Mouse (Mus musculus) liver, embryonic 15.5 days (tissue): ENCODE data around the gene Plcb1. TPM values are rescaled to one million over a fixed set of nuclear protein-coding genes. Genes with fewer than 3 reads are reported as not detected.
A peak's percentile ranks its signal among the peaks of the same experiment; 100 is the strongest.

Source experiments
- ATAC-seq: fragments of 200-750 bp; cut with Nextera tagmentation; 2 replicates; pipeline ENCODE4 v1.8.0; 2017; ENCODE audit warnings: moderate number of reproducible peaks, mild to moderate bottlenecking, moderate library complexity; ENCODE audit not compliant: insufficient read depth
- H3K27ac ChIP-seq: fragments of 300-500 bp; sonication (generic); replicated peaks from 2 replicates; pipeline ENCODE4 v1.5.1; 2015; ENCODE audit warnings: mild to moderate bottlenecking, inconsistent platforms
- H3K27me3 ChIP-seq: fragments of 300-500 bp; sonication (generic); 2 replicates; pipeline ENCODE4 v1.6.1; 2015; ENCODE audit warnings: mild to moderate bottlenecking, inconsistent platforms
- H3K36me3 ChIP-seq: fragments of 300-500 bp; sonication (generic); replicated peaks from 2 replicates; pipeline ENCODE4 v1.6.1; 2015; ENCODE audit warnings: moderate library complexity, mild to moderate bottlenecking, inconsistent platforms
- H3K4me1 ChIP-seq: fragments of 300-500 bp; sonication (generic); replicated peaks from 2 replicates; pipeline ENCODE4 v1.6.1; 2015; ENCODE audit warnings: inconsistent platforms
- H3K4me2 ChIP-seq: fragments of 300-500 bp; sonication (generic); 2 replicates; pipeline ENCODE4 v1.6.1; 2015; ENCODE audit warnings: moderate library complexity, mild to moderate bottlenecking, inconsistent platforms
- H3K4me3 ChIP-seq: fragments of 300-500 bp; sonication (generic); replicated peaks from 2 replicates; pipeline ENCODE4 v1.5.1; 2015; ENCODE audit warnings: mild to moderate bottlenecking, inconsistent platforms
- H3K9ac ChIP-seq: fragments of 300-500 bp; sonication (generic); 2 replicates; pipeline ENCODE4 v1.6.1; 2015; ENCODE audit warnings: moderate library complexity, mild to moderate bottlenecking, inconsistent platforms
- H3K9me3 ChIP-seq: fragments of 300-500 bp; sonication (generic); replicated peaks from 2 replicates; pipeline ENCODE4 v1.6.1; 2016; ENCODE audit warnings: inconsistent platforms
- WGBS: fragments of 180-500 bp; shearing (Covaris S2); methylation state at CpG from one replicate; pipeline ENCODE4 v1.1.7; 2015; ENCODE audit warnings: mixed read lengths; ENCODE audit not compliant: insufficient replicate concordance; 5-methylcytosine and 5-hydroxymethylcytosine counted together
- polyA plus RNA-seq: library from polyadenylated mRNA; unstranded; fragments of >200 nt; fragmentation: Nextera tagmentation; extraction: Ambion mirVana; gene quantifications from 2 replicates; pipeline ENCODE4 v1.2.1, GENCODE M21; 2015

Plcb1 gene
- polyA plus RNA-seq, 1 experiment from 2014 or later, result 3.3 TPM

DNA sequence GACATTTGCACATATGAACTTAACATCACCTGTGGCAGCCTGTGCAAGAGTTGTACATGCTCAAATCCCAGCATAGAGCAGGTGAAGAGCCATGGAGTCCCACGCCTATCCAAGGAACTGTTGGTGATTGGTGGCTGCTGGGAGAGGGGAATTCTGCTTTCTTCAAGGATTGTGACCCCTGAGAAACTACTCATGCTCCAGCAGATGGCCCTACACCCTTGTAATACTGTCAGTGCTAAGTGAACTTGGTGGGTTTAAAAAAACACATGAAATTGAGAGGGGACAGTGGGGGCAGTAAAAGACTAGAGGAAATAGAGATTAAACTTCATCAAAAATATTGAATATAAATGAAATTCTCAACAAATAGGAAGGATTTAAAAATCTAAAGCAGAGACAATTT lies 53.0 kb downstream of the Plcb1 start:
- Histone ChIP-seq H3K9ac (no peak overlapping the region), H3K4me2 (no peak overlapping the region), H3K9me3 (no peaks in the 10 kb centered on the region), H3K36me3 (no peaks in the 10 kb centered on the region), H3K4me1 (no peaks in the 10 kb centered on the region; the same call in 1 of the 2 replicates), H3K4me3 (no peak overlapping the region), H3K27ac (no peak overlapping the region), H3K27me3 (no peaks in the 10 kb centered on the region)
- 64% methylated on average over 1 of the region's 1 CpGs for WGBS
- no peak for ATAC-seq

DNA sequence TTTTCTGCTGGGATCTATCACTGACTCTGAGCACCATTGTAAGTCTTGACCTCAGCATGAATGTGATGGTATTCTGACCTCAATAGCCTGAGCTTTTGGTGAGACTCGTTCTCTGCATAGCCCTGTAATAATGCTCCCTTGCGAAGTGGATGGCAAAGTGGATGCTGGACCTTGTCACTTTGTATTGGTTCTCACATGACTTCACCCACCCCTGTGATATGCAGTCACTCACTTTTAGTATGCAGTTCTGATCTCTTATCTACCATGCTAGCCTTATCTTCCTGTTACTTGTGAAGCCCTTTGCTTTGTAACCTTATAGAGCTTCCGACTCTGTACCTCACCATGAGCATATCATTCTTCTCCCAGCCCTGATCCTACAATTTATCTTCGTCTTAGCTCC lies 57.0 kb downstream of the Plcb1 start:
- H3K36me3 ChIP-seq, result no peaks in the 10 kb centered on the region
- 58% methylated on average over 4 of the region's 4 CpGs for WGBS

DNA sequence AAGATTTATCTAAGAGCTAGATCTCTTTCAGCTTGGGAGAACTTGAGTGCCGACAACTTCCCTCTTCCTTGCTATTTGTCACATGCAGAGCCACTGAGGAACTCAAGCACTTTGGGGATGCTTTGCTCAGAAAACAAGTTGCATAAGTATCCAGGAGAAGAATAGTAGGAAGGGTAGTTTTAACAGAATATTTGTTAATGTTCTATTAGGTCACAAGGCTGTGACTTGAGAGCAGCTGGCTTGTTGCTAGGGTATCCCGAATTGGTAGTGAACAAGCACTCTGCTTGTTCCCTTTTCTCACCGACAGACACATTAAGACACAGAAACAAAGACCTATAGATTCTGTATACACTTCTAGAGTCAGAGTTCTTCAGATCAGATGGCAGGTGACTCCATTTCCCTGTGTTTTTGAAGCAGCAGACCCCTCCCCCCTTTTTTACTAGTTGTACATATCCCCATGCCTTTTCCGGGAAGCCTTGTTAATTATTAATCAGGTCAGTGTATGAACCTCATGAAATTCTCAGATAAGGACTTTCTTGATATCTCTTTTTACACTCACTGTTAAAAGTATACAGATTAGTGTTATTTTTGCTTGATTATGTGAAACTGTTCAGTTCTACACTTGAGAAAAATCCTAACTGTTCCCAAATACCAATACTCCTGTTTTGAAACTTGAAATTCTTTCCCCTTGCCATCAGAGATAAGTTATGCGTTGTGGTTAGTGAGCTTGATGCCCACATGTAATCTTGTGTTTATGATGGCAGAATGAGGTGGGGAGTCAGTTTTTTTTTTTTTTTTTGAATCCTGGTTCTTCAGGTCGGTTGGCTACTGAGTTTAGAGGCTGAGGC lies 58.7 kb downstream of the Plcb1 start:
- 19% methylated on average over 6 of the region's 6 CpGs for WGBS
- Histone ChIP-seq H3K9ac (no peak overlapping the region), H3K4me2 (no peak overlapping the region), H3K4me3 (no peak overlapping the region), H3K27ac (peak overlapping the region; percentile 64), H3K27me3 (no peaks in the 10 kb centered on the region), H3K9me3 (no peaks in the 10 kb centered on the region), H3K4me1 (peaks cover 6% of the 10 kb centered on the region; the same call in 1 of the 2 replicates), H3K36me3 (no peaks in the 10 kb centered on the region)
- no peak for ATAC-seq

More for the DNA sequence above, 57.0 kb downstream of the Plcb1 start:
- H3K9me3 ChIP-seq, result no peaks in the 10 kb centered on the region
- no peak overlapping the region for H3K4me3 ChIP-seq
- no peak overlapping the region for H3K9ac ChIP-seq
- H3K27me3 ChIP-seq, result no peaks in the 10 kb centered on the region
- ATAC-seq, result no peak
- peaks cover 6% of the 10 kb centered on the region; the same call in 1 of the 2 replicates for H3K4me1 ChIP-seq
- H3K4me2 ChIP-seq, result no peak overlapping the region
- H3K27ac ChIP-seq, result no peak overlapping the region

DNA sequence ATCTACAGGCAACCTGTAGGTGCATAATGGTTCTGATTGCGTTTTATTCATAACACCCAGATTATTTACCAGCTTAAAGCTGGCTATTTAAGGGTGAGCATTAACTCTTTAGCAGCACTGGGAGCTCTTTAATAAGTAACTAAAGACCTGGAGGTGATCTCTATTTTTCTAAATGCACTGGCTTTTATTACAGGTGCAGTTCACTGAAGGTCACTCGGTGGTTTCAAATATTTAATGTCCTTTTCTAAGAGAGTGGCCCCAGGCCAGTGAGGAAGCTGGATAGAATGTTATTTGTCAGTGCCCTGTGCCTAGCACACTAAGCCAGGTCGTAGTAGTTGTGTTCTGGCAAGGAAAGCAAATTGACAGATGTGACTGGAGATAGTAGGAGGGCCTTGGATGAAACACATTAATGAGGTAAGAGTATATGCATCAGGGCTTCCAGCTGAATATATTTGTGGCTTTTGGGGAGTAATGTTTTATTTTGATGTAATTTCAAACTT lies 59.4 kb downstream of the Plcb1 start:
- no peak overlapping the region for H3K4me2 ChIP-seq
- peak overlapping the region; percentile 64 for H3K27ac ChIP-seq
- 34% methylated on average over 3 of the region's 3 CpGs for WGBS
- H3K36me3 ChIP-seq, result no peaks in the 10 kb centered on the region
- no peak overlapping the region for H3K9ac ChIP-seq
- H3K27me3 ChIP-seq, result no peaks in the 10 kb centered on the region
- H3K9me3 ChIP-seq, result no peaks in the 10 kb centered on the region
- peaks cover 6% of the 10 kb centered on the region; the same call in 1 of the 2 replicates for H3K4me1 ChIP-seq
- H3K4me3 ChIP-seq, result no peak overlapping the region
- ATAC-seq, result peak; percentile 60

DNA sequence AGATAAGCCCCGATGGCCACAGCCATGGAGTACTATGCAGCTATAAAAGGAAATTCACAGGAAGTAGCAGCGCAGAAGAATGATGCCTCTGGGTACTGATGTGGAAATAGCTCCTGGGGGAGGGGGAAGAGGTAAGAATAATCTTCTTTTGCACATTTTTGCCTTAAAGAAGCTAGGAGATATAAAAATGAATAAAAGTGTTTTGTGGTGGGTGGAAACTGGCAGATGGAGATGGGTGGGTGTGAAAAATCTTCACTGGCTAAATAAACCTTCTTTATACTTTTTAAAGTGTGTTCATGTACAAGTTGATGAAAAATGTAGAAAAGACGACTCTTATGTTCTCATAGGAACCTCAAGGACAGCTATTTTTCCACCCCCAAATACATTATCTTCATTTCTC lies 60.7 kb downstream of the Plcb1 start:
- no peaks in the 10 kb centered on the region for H3K36me3 ChIP-seq
- no peak overlapping the region for H3K27ac ChIP-seq
- peaks cover 8% of the 10 kb centered on the region; the same call in 1 of the 2 replicates for H3K4me1 ChIP-seq
- WGBS, result 57% methylated on average over 3 of the region's 3 CpGs
- no peak overlapping the region for H3K4me3 ChIP-seq
- no peaks in the 10 kb centered on the region for H3K9me3 ChIP-seq
- ATAC-seq, result no peak
- no peak overlapping the region for H3K9ac ChIP-seq
- H3K4me2 ChIP-seq, result no peak overlapping the region
- no peaks in the 10 kb centered on the region for H3K27me3 ChIP-seq

DNA sequence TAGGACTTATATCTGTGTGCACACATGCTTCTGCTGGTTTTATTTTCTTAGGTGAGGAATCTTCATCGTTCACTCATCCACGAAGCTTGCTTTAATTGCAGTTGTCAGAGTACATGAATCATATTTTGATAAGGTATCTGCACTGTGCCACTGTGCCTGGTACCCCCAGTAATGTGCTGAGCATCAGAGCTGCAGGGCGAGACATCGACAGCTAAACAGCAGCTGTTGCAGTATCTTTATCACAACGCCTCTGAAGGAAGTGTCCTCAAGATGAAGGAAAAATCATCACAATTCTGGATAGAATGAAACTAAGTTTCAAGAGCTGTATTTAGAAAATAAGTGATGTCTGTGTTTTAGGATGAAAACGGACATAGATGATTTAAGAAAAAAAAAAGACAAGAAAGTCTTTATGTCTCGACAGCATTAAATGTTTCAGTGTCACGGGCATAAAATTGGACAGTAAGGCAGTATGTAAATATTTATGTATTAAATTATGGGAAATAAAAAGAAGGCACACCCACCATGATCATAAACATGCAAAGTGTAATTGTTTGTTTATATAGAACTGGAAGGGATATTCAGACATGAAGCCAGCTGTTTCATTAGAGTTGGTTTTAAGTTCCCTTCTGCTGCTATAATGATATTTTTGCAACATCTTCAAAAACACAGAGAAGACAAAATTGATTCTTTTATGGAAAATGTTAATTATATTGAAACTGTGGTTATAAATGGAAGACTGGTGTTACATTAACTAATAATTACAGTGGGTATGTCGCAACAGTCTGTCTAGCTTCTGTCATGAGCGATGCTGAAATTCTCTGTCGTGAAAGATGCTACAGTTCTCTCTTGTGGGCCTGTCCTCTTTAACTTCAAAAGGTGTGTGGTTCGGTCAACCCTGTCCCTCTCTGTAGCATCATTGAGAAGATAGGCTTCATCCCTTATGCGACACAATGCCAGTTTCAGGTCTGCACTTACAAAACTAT lies 65.6 kb downstream of the Plcb1 start:
- WGBS, result 49% methylated on average over 13 of the region's 13 CpGs
- H3K27ac ChIP-seq, result no peak overlapping the region
- no peak overlapping the region for H3K4me3 ChIP-seq
- H3K4me2 ChIP-seq, result no peak overlapping the region
- no peak for ATAC-seq
- H3K4me1 ChIP-seq, result 0 out of 2 replicates have a peak, but pooled peaks cover 5% of the 10 kb centered on the region
- H3K36me3 ChIP-seq, result no peaks in the 10 kb centered on the region
- no peak overlapping the region for H3K9ac ChIP-seq
- no peaks in the 10 kb centered on the region for H3K9me3 ChIP-seq
- no peaks in the 10 kb centered on the region for H3K27me3 ChIP-seq

DNA sequence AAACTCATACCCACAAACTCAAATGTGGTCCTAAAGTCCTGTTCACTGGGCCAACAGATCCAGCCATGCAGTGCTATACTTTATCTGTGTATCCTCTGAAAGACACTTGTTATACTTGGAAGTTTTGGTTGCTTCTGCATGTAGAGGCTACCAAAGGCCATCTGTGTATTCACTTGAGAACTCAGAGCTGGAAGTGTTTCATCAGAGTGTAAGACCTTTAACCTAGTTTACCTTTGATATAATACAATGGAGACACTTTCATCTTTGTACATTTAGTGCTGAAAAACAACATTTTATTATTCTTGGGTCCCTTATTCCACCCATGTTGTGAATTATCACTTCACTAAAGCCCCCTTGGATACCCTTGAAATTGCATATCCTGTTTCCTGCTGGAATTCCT lies 70.4 kb downstream of the Plcb1 start:
- Histone ChIP-seq H3K9me3 (no peaks in the 10 kb centered on the region), H3K27me3 (no peaks in the 10 kb centered on the region), H3K4me1 (0 out of 2 replicates have a peak, but pooled peaks cover 5% of the 10 kb centered on the region), H3K4me2 (no peak overlapping the region), H3K9ac (no peak overlapping the region), H3K4me3 (no peak overlapping the region), H3K27ac (no peak overlapping the region), H3K36me3 (no peaks in the 10 kb centered on the region)
- ATAC-seq, result no peak

DNA sequence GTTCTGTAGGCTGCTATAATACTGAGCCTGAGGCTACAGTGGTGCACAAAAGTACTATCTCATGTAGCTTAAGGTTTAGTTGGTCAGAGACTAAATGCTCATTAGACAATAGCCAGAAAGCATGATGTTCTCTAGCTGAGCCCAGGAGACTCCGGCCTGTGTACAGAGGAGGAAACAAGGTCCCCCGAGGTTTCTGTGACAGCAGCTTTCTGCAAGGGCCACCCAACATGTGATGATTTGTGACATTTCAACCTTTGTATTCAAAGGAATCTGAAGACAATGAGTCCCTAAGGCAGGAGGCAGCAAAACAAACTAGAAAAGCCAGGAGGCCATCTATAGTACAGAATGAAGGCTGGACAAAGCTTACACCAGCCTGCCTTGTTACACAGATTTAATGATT lies 70.8 kb downstream of the Plcb1 start:
- H3K4me1 ChIP-seq, result 0 out of 2 replicates have a peak, but pooled peaks cover 5% of the 10 kb centered on the region
- H3K36me3 ChIP-seq, result no peaks in the 10 kb centered on the region
- no peak overlapping the region for H3K4me3 ChIP-seq
- no peaks in the 10 kb centered on the region for H3K9me3 ChIP-seq
- H3K9ac ChIP-seq, result no peak overlapping the region
- no peak for ATAC-seq
- WGBS, result 32% methylated on average over 2 of the region's 2 CpGs
- no peaks in the 10 kb centered on the region for H3K27me3 ChIP-seq
- no peak overlapping the region for H3K27ac ChIP-seq
- H3K4me2 ChIP-seq, result no peak overlapping the region

DNA sequence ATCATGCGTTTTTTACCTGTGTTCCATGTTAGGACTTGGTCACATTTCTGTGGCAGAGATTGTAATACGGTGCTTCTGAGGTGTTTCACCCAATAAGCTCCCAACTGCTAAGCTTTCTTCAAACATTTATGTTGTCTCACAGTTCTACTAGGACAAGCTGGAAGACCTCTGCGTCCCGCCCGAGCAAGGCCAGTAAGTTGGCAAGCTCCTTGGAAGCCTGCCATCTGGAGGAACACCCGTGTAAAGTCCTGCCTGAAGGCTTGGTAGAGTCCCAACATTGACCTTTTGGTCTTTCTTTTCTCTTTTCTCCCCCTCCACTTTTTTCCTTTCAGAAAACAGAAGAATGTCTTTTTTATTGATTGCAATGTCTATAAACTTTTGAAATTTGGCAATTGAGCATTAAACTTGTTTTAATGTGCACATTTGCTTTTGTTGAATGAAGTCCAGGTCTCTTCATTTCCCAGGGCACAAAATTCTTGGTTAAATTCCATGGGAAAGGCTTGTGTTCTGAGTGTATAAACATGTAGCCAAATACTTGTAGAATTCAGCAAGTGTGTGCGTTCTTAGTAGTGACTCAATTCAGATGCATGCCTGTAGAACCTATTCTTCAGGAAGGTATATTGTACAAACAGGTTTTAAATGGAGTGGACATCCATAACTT lies 79.2 kb downstream of the Plcb1 start:
- H3K4me3 ChIP-seq, result no peak overlapping the region
- WGBS, result 62% methylated on average over 7 of the region's 7 CpGs
- no peaks in the 10 kb centered on the region for H3K27me3 ChIP-seq
- H3K4me2 ChIP-seq, result no peak overlapping the region
- no peak for ATAC-seq
- no peaks in the 10 kb centered on the region for H3K4me1 ChIP-seq
- no peak overlapping the region for H3K9ac ChIP-seq
- H3K27ac ChIP-seq, result no peak overlapping the region
- no peaks in the 10 kb centered on the region for H3K9me3 ChIP-seq
- no peaks in the 10 kb centered on the region for H3K36me3 ChIP-seq

DNA sequence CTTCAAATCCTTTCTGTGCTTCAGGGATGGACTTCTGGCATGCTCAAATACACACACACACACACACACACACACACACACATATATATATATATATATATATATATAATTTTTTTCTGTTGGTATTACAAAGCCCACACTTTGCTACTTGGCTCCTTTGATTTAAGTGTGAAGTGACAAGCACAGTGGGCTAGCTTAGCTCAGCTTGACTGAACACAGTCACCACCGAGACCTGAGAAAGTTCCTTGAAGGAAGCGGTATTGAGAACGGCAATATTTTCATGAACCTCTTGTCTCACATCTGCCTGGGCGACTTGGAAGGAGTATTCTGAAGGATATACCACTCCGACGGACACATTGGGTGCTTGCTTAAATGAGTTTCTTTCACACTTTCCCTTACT lies 81.5 kb downstream of the Plcb1 start:
- H3K27me3 ChIP-seq, result no peaks in the 10 kb centered on the region
- H3K9me3 ChIP-seq, result no peaks in the 10 kb centered on the region
- H3K4me1 ChIP-seq, result peaks cover 4% of the 10 kb centered on the region; the same call in 1 of the 2 replicates
- H3K27ac ChIP-seq, result no peak overlapping the region
- H3K9ac ChIP-seq, result no peak overlapping the region
- H3K4me2 ChIP-seq, result no peak overlapping the region
- ATAC-seq, result no peak
- WGBS, result 67% methylated on average over 6 of the region's 6 CpGs
- no peak overlapping the region for H3K4me3 ChIP-seq
- H3K36me3 ChIP-seq, result no peaks in the 10 kb centered on the region
